Mouse (Mus musculus): ENCODE data around the gene Masp1.

DNA sequence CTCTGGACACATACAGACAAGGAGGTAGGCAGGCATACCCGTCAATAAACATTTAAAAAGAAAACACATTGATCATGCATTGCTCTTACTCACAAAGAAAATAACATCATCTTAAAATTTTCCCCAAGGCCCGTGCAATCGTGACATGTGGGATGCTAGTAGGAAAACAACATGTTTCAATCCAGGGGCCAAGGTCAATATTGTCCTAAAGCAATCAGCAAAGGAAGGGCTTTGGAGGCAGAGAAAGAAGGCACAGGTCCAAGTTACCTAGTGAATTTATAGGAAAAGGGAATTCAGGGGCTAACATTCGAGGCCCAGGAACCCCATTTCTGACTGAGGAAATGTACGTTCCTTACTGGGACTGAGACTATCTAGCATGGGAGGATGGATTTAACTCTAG is 3.4 kb downstream of the Masp1 start:
- TF ChIP-seq POLR2A (IDR thresholded peaks at IDR 0.05; ENCODE audit: control insufficient read depth, extremely low read depth, insufficient read depth, low read length, poor library complexity) (no peak), CTCF (IDR thresholded peaks at IDR 0.05; ENCODE audit: borderline replicate concordance, control insufficient read depth, extremely low read depth, insufficient read depth, low read length, poor library complexity) (no peak)

Data from thymus, adult 2 months (tissue).